ENCODE assay signal across 30 mouse cellular contexts in genomic region chr9:34589799-34590198, GRCm38 (mm10).
"Had no signal": no experiment of that assay in that cellular context is flagged by ENCODE, and none has a peak within 500 bp of the region (broad histone marks: within the 10 kb centered on the region; RNA-seq: fewer than 3 reads in every experiment).

No protein-coding gene starts in this region.

- H3K27ac ChIP-seq: limb, embryonic 10.5 days; limb, embryonic 12.5 days; limb, embryonic 13.5 days; limb, embryonic 15.5 days; liver, embryonic 12.5 days; liver, embryonic 13.5 days; liver, embryonic 14.5 days; liver, embryonic 15.5 days; lung, embryonic 15.5 days; macrophage; midbrain, embryonic 10.5 days; midbrain, embryonic 12.5 days; midbrain, embryonic 13.5 days; midbrain, embryonic 15.5 days; neural tube, embryonic 12.5 days had no signal

- H3K27me3 ChIP-seq: limb, embryonic 12.5 days; limb, embryonic 13.5 days; limb, embryonic 15.5 days; liver, embryonic 12.5 days; liver, embryonic 13.5 days; liver, embryonic 15.5 days; lung, embryonic 15.5 days; megakaryocyte, embryonic 14.5 days; midbrain, embryonic 13.5 days; neural tube, embryonic 12.5 days had no signal

- H3K4me2 ChIP-seq: limb, embryonic 12.5 days; limb, embryonic 13.5 days; limb, embryonic 15.5 days; liver, embryonic 11.5 days; liver, embryonic 12.5 days; liver, embryonic 13.5 days; liver, embryonic 15.5 days; lung, embryonic 14.5 days; lung, embryonic 15.5 days; midbrain, embryonic 12.5 days; midbrain, embryonic 13.5 days; midbrain, embryonic 15.5 days; neural tube, embryonic 12.5 days had no signal

- H3K9me3 ChIP-seq: limb, embryonic 10.5 days; limb, embryonic 12.5 days; limb, embryonic 13.5 days; limb, embryonic 15.5 days; liver, embryonic 12.5 days; liver, embryonic 13.5 days; liver, embryonic 15.5 days; lung, embryonic 15.5 days; megakaryocyte, embryonic 14.5 days; midbrain, embryonic 10.5 days; midbrain, embryonic 12.5 days; midbrain, embryonic 13.5 days; midbrain, embryonic 15.5 days; neural tube, embryonic 12.5 days had no signal

- H3K36me3 ChIP-seq: limb, embryonic 10.5 days; limb, embryonic 12.5 days; limb, embryonic 13.5 days; limb, embryonic 15.5 days; liver, embryonic 12.5 days; liver, embryonic 13.5 days; liver, embryonic 15.5 days; lung, embryonic 15.5 days; midbrain, embryonic 10.5 days; midbrain, embryonic 12.5 days; midbrain, embryonic 13.5 days; midbrain, embryonic 15.5 days; neural tube, embryonic 12.5 days had no signal

- H3K4me1 ChIP-seq: liver, embryonic 12.5 days; liver, embryonic 13.5 days; liver, embryonic 15.5 days; lung, embryonic 15.5 days; megakaryocyte, embryonic 14.5 days; neural tube, embryonic 12.5 days had no signal

- ATAC-seq: liver, embryonic 12.5 days; liver, postnatal 0 days; lung, postnatal 0 days; midbrain, embryonic 13.5 days; midbrain, embryonic 15.5 days had no signal

- H3K4me3 ChIP-seq: limb, embryonic 10.5 days; limb, embryonic 12.5 days; limb, embryonic 13.5 days; limb, embryonic 15.5 days; liver, embryonic 12.5 days; liver, embryonic 13.5 days; liver, embryonic 15.5 days; lung, embryonic 15.5 days; megakaryocyte, embryonic 14.5 days; midbrain, embryonic 10.5 days; midbrain, embryonic 12.5 days; midbrain, embryonic 13.5 days; midbrain, embryonic 15.5 days; myocyte; neural tube, embryonic 12.5 days had no signal

- DNase-seq: left cerebral cortex, postnatal 4 days; liver; liver, embryonic 13.5 days; liver, postnatal 0 days; lung, adult 18-20 months; lung, adult 2 months; lung, embryonic 14.5 days; lung, postnatal 10 days; lung, postnatal 14 days; lung, postnatal 36 days; lung, postnatal 4 days; midbrain, embryonic 14.5 days had no signal

- H3K9ac ChIP-seq: limb, embryonic 12.5 days; limb, embryonic 13.5 days; limb, embryonic 15.5 days; liver, embryonic 12.5 days; liver, embryonic 13.5 days; liver, embryonic 14.5 days; liver, embryonic 15.5 days; liver, postnatal 0 days; lung, embryonic 14.5 days; lung, embryonic 15.5 days; midbrain, embryonic 12.5 days; midbrain, embryonic 13.5 days; midbrain, embryonic 15.5 days; neural tube, embryonic 12.5 days had no signal
